Mouse (Mus musculus): Measurements from ENCODE around the gene Vmn2r99.

DNA sequence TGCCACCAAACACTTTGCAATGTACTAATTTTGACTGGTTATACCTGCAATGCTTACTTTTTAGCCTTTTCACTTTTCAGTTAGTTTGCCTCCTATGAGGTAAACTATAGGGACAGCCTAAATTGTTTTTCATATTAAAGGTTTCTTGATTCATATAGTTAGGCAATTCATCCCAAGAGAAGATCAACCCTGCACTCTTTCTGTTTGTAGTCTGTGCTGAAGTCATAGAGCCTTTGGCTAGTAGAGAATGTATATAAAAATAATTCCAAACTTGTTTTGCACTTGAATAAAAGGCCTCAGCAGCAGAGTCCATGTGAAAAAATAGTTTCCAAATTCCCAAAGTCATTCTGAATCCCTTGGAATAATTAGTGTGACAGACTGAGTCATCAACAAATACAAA lies at the start of gene Vmn2r99:
- TF ChIP-seq CTCF (conservative IDR thresholded peaks at IDR 0.05; ENCODE audit: insufficient read depth, insufficient read length, low read depth, low read length) (no peak), POLR2A (IDR thresholded peaks at IDR 0.05; ENCODE audit: low read depth, low read length) (no peak)
